Mouse (Mus musculus) limb, embryonic 14.5 days (tissue): ENCODE results near the gene 3110082J24Rik. TPM values are rescaled to one million over a fixed set of nuclear protein-coding genes. Genes with fewer than 3 reads are reported as not detected.

Experiments used
- ATAC-seq: fragments of 200-750 bp; cut with Nextera tagmentation; 2 replicates; pipeline ENCODE4 v1.8.0; 2017; ENCODE audit warnings: low read depth, moderate number of reproducible peaks, moderate TSS enrichment; ENCODE audit not compliant: low FRiP score
- DNase-seq: peaks from one replicate; pipeline ENCODE4 v3.0.0-alpha.2; 2015; ENCODE audit warnings: low spot score
- H3K27ac ChIP-seq: fragments of 300-500 bp; sonication (generic); replicated peaks from 2 replicates; pipeline ENCODE4 v1.5.1; 2014; ENCODE audit warnings: low read depth, mild to moderate bottlenecking, low read length, moderate library complexity, mixed read lengths
- H3K27me3 ChIP-seq: fragments of 300-500 bp; sonication (generic); 2 replicates; pipeline ENCODE4 v1.6.1; 2014; ENCODE audit warnings: low read length, mixed read lengths; ENCODE audit not compliant: control insufficient read depth, insufficient read depth
- H3K36me3 ChIP-seq: fragments of 300-500 bp; sonication (generic); 2 replicates; pipeline ENCODE4 v1.6.1; 2014; ENCODE audit warnings: mild to moderate bottlenecking, low read length, moderate library complexity, mixed read lengths; ENCODE audit not compliant: control insufficient read depth, insufficient read depth
- H3K4me1 ChIP-seq: fragments of 300-500 bp; sonication (generic); 2 replicates; pipeline ENCODE4 v1.6.1; 2014; ENCODE audit warnings: antibody characterized with exemption, low read length, mixed read lengths; ENCODE audit not compliant: control insufficient read depth, insufficient read depth
- H3K4me2 ChIP-seq: fragments of 300-500 bp; sonication (generic); replicated peaks from 2 replicates; pipeline ENCODE4 v1.6.1; 2014; ENCODE audit warnings: low read depth, mild to moderate bottlenecking, low read length, moderate library complexity; ENCODE audit not compliant: severe bottlenecking
- H3K4me3 ChIP-seq: fragments of 300-500 bp; sonication (generic); replicated peaks from 2 replicates; pipeline ENCODE4 v1.5.1; 2014; ENCODE audit warnings: low read length
- H3K9ac ChIP-seq: fragments of 300-500 bp; sonication (generic); 2 replicates; pipeline ENCODE4 v1.6.1; 2014; ENCODE audit warnings: mild to moderate bottlenecking, low read depth, low read length, moderate library complexity; ENCODE audit not compliant: severe bottlenecking
- H3K9me3 ChIP-seq: fragments of 300-500 bp; sonication (generic); 2 replicates; pipeline ENCODE4 v1.6.1; 2016; ENCODE audit warnings: low read length; ENCODE audit not compliant: control insufficient read depth
- POLR2A ChIP-seq: fragments of 200-500 bp; IDR thresholded peaks from 2 replicates; pipeline ENCODE4 v1.8.0; 2012; ENCODE audit warnings: inconsistent platforms, mild to moderate bottlenecking, moderate library complexity, borderline replicate concordance; ENCODE audit not compliant: insufficient read depth, insufficient read length; ENCODE audit errors: extremely low read depth
- WGBS: fragments of 180-500 bp; shearing (Covaris S2); extraction: QIAGEN DNeasy Blood & Tissue Kit; methylation state at CpG from one replicate; pipeline ENCODE4 v1.1.7; 2014; 5-methylcytosine and 5-hydroxymethylcytosine counted together
- polyA plus RNA-seq, 2 experiments: library from polyadenylated mRNA; depleted of rRNA in 1 of 2; stranded (reverse) in 1 of 2; unstranded in 1 of 2; fragments of >200 nt; fragmentation: Nextera tagmentation in 1 of 2; extraction: Ambion mirVana in 1 of 2; gene quantifications; 2 replicates each; pipeline versions ENCODE4 v1.2.1 to v1.2.3; 2012 to 2014

The 3110082J24Rik gene
- polyA plus RNA-seq, 2 experiments = not detected

GRCm38 (mm10) chr5:30119163-30119562, 13.3 kb upstream of the 3110082J24Rik start:
- Histone ChIP-seq H3K27me3 (peaks cover 15% of the 10 kb centered on the region; the same call in 1 of the 2 replicates), H3K27ac (no peak overlapping the region), H3K9ac (no peak overlapping the region), H3K4me2 (no peak overlapping the region), H3K4me3 (no peak overlapping the region), H3K36me3 (peaks cover 72% of the 10 kb centered on the region), H3K9me3 (no peaks in the 10 kb centered on the region), H3K4me1 (no peaks in the 10 kb centered on the region; the same call in 1 of the 2 replicates)
- ATAC-seq = no peak
- TF ChIP-seq POLR2A = no peak
- 92% methylated on average over 6 of the region's 6 CpGs for WGBS
- DNase-seq = no peak

GRCm38 (mm10) chr5:30118018-30118417, 12.1 kb upstream of the 3110082J24Rik start:
- Histone ChIP-seq H3K9me3 (no peaks in the 10 kb centered on the region), H3K36me3 (peaks cover 60% of the 10 kb centered on the region), H3K4me2 (no peak overlapping the region), H3K27me3 (peaks cover 26% of the 10 kb centered on the region), H3K4me1 (peaks cover 5% of the 10 kb centered on the region; the same call in 1 of the 2 replicates), H3K27ac (no peak overlapping the region), H3K9ac (no peak overlapping the region), H3K4me3 (no peak overlapping the region)
- no peak for DNase-seq
- TF ChIP-seq POLR2A = no peak
- ATAC-seq = no peak
- 70% methylated on average over 1 of the region's 1 CpGs for WGBS

- no peak overlapping the region for H3K4me2 ChIP-seq
- TF ChIP-seq POLR2A = no peak
- no peak overlapping the region for H3K9ac ChIP-seq
- no peak overlapping the region for H3K27ac ChIP-seq
- no peak for ATAC-seq
- peaks cover 37% of the 10 kb centered on the region for H3K36me3 ChIP-seq
- no peak for DNase-seq
- no peaks in the 10 kb centered on the region for H3K9me3 ChIP-seq
- peaks cover 8% of the 10 kb centered on the region; the same call in 1 of the 2 replicates for H3K4me1 ChIP-seq
- peaks cover 47% of the 10 kb centered on the region for H3K27me3 ChIP-seq
- no peak overlapping the region for H3K4me3 ChIP-seq
- WGBS = 17% methylated on average over 10 of the region's 10 CpGs
These were observed 9.8 kb upstream of the 3110082J24Rik start for GRCm38 (mm10) chr5:30115718-30116117.

- DNase-seq (no peak), ATAC-seq (peak; percentile 35; the same call in 1 of the 2 replicates)
- H3K4me2 ChIP-seq = peak overlapping the region; percentile 85
- H3K4me1 ChIP-seq = peaks cover 12% of the 10 kb centered on the region
- no peaks in the 10 kb centered on the region for H3K9me3 ChIP-seq
- no peak for TF ChIP-seq POLR2A
- H3K4me3 ChIP-seq = peak overlapping the region; percentile 55
- WGBS = 3% methylated on average over 17 of the region's 28 CpGs
- no peak overlapping the region for H3K27ac ChIP-seq
- peak overlapping the region; percentile 60 for H3K9ac ChIP-seq
- peaks cover 28% of the 10 kb centered on the region for H3K36me3 ChIP-seq
- H3K27me3 ChIP-seq = peaks cover 49% of the 10 kb centered on the region
These were observed 8.9 kb upstream of the 3110082J24Rik start for GRCm38 (mm10) chr5:30114761-30115140.

GRCm38 (mm10) chr5:30113881-30114760, 8.2 kb upstream of the 3110082J24Rik start:
- H3K27ac ChIP-seq = no peak overlapping the region
- peak overlapping the region; percentile 60 for H3K9ac ChIP-seq
- DNase-seq (peak; percentile 83), ATAC-seq (peak; percentile 87)
- no peaks in the 10 kb centered on the region for H3K9me3 ChIP-seq
- H3K4me1 ChIP-seq = peaks cover 12% of the 10 kb centered on the region
- H3K4me3 ChIP-seq = peak overlapping the region; percentile 55
- no peak for TF ChIP-seq POLR2A
- H3K4me2 ChIP-seq = peak overlapping the region; percentile 85
- peaks cover 21% of the 10 kb centered on the region for H3K36me3 ChIP-seq
- WGBS = under 1% methylated on average over 91 of the region's 103 CpGs
- peaks cover 50% of the 10 kb centered on the region for H3K27me3 ChIP-seq
